Mouse (Mus musculus) liver, embryonic 14.5 days (tissue): ENCODE results near the gene Rtf2. TPM values are rescaled to one million over a fixed set of nuclear protein-coding genes. Genes with fewer than 3 reads are reported as not detected.

ENCODE experiments used
- ATAC-seq: fragments of 200-750 bp; cut with Nextera tagmentation; 2 replicates; pipeline ENCODE4 v1.8.0; 2017; ENCODE audit warnings: moderate number of reproducible peaks, mild to moderate bottlenecking, moderate library complexity; ENCODE audit not compliant: insufficient read depth
- DNase-seq, 3 experiments: peaks; one replicate each; pipeline ENCODE4 v3.0.0-alpha.2; 2012 to 2013; ENCODE audit warnings: low read depth in 3 of 3, low spot score in 3 of 3
- H3K27ac ChIP-seq: fragments of 300-500 bp; sonication (generic); 2 replicates; pipeline ENCODE4 v1.5.1; 2014; ENCODE audit warnings: moderate library complexity, mild to moderate bottlenecking, control low read depth, inconsistent platforms
- H3K27me3 ChIP-seq: fragments of 300-500 bp; sonication (generic); 2 replicates; pipeline ENCODE4 v1.6.1; 2014; ENCODE audit warnings: mild to moderate bottlenecking, low read length, moderate library complexity; ENCODE audit not compliant: control insufficient read depth, insufficient read depth
- H3K36me3 ChIP-seq: fragments of 300-500 bp; sonication (generic); replicated peaks from 2 replicates; pipeline ENCODE4 v1.6.1; 2014; ENCODE audit warnings: low read depth; ENCODE audit not compliant: control insufficient read depth, insufficient read depth
- H3K4me1 ChIP-seq, 2 experiments: fragments of 200-500 bp in 1 of 2; fragments of 300-500 bp in 1 of 2; sonication (generic) in 1 of 2; replicated peaks; 2 replicates each; pipeline ENCODE4 v1.6.1; 2012 to 2014; ENCODE audit warnings: antibody characterized with exemption in 1 of 2, inconsistent platforms in 1 of 2, low read length in 1 of 2; ENCODE audit not compliant: control insufficient read depth in 2 of 2, insufficient read depth in 2 of 2
- H3K4me2 ChIP-seq: fragments of 300-500 bp; sonication (generic); 2 replicates; pipeline ENCODE4 v1.6.1; 2014; ENCODE audit warnings: low read depth, mild to moderate bottlenecking, control low read depth, moderate library complexity
- H3K4me3 ChIP-seq, 2 experiments: fragments of 200-500 bp in 1 of 2; fragments of 300-500 bp in 1 of 2; sonication (generic) in 1 of 2; 2 replicates each; pipeline ENCODE4 v1.5.1; 2012 to 2014; ENCODE audit warnings: low read depth in 2 of 2, low read length in 2 of 2, mild to moderate bottlenecking in 2 of 2, control low read depth in 1 of 2, inconsistent platforms in 1 of 2, moderate library complexity in 1 of 2; ENCODE audit not compliant: insufficient read depth in 1 of 2
- H3K9ac ChIP-seq: fragments of 300-500 bp; sonication (generic); replicated peaks from 2 replicates; pipeline ENCODE4 v1.6.1; 2014; ENCODE audit warnings: mild to moderate bottlenecking, control low read depth, moderate library complexity
- H3K9me3 ChIP-seq: fragments of 300-500 bp; sonication (generic); 2 replicates; pipeline ENCODE4 v1.6.1; 2016; ENCODE audit warnings: low read length, mixed read lengths; ENCODE audit not compliant: control insufficient read depth
- CTCF ChIP-seq: IDR thresholded peaks from 2 replicates; pipeline ENCODE4 v1.5.1; 2016; ENCODE audit warnings: antibody characterized with exemption, low read depth, control low read depth
- EP300 ChIP-seq: IDR thresholded peaks from 2 replicates; pipeline ENCODE4 v1.6.1; 2016; ENCODE audit warnings: antibody characterized with exemption, low read depth
- WGBS: fragments of 180-500 bp; shearing (Covaris S2); extraction: QIAGEN DNeasy Blood & Tissue Kit; methylation state at CpG from one replicate; pipeline ENCODE4 v1.1.7; 2014; ENCODE audit not compliant: insufficient replicate concordance; 5-methylcytosine and 5-hydroxymethylcytosine counted together
- polyA plus RNA-seq, 2 experiments: library from polyadenylated mRNA; depleted of rRNA in 1 of 2; stranded (reverse) in 1 of 2; unstranded in 1 of 2; fragments of >200 nt; fragmentation: Nextera tagmentation in 1 of 2; extraction: Ambion mirVana in 1 of 2; gene quantifications; 2 replicates each; pipeline versions ENCODE4 v1.2.1 to v1.2.3; 2012 to 2014

The Rtf2 gene
- polyA plus RNA-seq, 2 experiments: 22.5 to 39.7 TPM

DNA sequence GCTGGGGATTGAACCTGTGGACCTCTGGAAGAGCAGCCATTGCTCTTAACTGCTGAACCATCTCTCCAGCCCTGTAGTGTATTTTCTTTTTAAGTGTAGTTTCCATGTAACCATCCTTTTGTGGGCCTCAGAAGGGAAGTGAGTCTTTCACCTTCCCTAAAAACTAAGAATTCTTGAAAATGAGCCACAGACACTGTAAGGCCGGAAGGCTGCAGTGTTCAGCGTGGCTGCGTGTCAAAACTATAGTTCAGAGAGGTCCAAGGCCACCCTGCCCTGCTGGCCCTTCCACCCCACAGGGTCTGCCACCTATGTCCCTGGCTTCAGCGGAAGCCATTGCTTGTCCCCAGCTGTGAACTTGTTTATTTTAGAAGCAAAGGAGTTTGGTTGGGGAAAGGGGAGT lies 34.2 kb upstream of the Rtf2 start:
- H3K9me3 ChIP-seq: no peaks in the 10 kb centered on the region
- WGBS: 35% methylated on average over 4 of the region's 4 CpGs
- peaks cover 0 to 3% of the 10 kb centered on the region in 2 experiments; a peak in 2 of 4 replicates for H3K4me1 ChIP-seq
- H3K4me3 ChIP-seq: no peak overlapping the region
- no peak overlapping the region for H3K4me2 ChIP-seq
- no peaks in the 10 kb centered on the region for H3K36me3 ChIP-seq
- H3K27ac ChIP-seq: no peak overlapping the region
- no peak for ATAC-seq
- H3K27me3 ChIP-seq: no peaks in the 10 kb centered on the region
- TF ChIP-seq EP300 (no peak), CTCF (no peak)
- no peak for DNase-seq
- H3K9ac ChIP-seq: no peak overlapping the region

DNA sequence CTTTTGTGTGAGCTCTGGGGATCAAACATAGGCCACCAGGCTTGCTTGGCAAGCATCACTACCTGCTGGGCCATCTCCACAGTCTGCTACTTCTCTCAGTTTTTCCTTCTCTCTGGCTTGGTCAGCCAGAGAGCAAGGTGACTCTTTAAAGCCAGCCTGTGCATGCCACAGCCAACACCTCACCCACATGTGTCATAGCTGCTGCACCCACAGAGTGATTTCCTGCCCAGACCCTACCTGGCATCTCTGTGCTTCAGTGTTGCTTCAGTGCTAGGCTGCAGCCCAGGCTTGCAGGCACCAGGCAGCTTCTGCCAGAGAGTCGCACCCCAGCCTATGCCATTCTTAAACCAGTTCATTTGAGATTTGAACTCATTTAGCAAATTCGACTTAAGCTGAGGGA lies 32.9 kb upstream of the Rtf2 start:
- Histone ChIP-seq H3K4me1 (peaks cover 0 to 2% of the 10 kb centered on the region in 2 experiments; a peak in 1 of 4 replicates), H3K4me2 (no peak overlapping the region), H3K27me3 (no peaks in the 10 kb centered on the region), H3K9ac (no peak overlapping the region), H3K36me3 (no peaks in the 10 kb centered on the region), H3K9me3 (no peaks in the 10 kb centered on the region), H3K4me3 (no peak overlapping the region), H3K27ac (no peak overlapping the region)
- DNase-seq (no peak), ATAC-seq (no peak)
- WGBS: 53% methylated on average over 2 of the region's 2 CpGs
- TF ChIP-seq EP300 (no peak), CTCF (no peak)

DNA sequence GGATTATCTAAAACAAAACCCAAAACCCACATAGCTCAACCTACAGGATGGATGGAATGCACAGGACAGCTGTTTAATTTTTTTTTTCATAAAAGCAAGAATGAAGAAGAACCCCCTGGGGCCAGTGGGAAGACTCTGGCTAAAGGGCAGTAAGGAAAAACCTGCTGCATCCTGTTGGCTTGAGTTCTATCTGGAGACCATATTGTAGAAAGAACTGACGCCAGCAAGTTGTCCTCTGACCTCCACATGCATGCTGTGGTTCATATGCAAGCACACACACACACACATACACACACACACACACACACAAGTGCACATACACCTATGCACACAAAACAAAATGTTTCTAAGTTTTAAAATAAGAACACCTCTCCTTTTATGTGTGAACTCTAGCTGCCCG lies 29.7 kb upstream of the Rtf2 start:
- ATAC-seq (no peak), DNase-seq (no peak)
- H3K9me3 ChIP-seq: no peaks in the 10 kb centered on the region
- no peak for TF ChIP-seq CTCF
- TF ChIP-seq EP300: no peak
- no peak overlapping the region for H3K4me3 ChIP-seq
- no peaks in the 10 kb centered on the region for H3K36me3 ChIP-seq
- no peak overlapping the region for H3K27ac ChIP-seq
- 54% methylated on average over 2 of the region's 2 CpGs for WGBS
- H3K4me2 ChIP-seq: no peak overlapping the region
- peaks cover 0 to 14% of the 10 kb centered on the region in 2 experiments; a peak in 2 of 4 replicates for H3K4me1 ChIP-seq
- H3K9ac ChIP-seq: no peak overlapping the region
- no peaks in the 10 kb centered on the region for H3K27me3 ChIP-seq

DNA sequence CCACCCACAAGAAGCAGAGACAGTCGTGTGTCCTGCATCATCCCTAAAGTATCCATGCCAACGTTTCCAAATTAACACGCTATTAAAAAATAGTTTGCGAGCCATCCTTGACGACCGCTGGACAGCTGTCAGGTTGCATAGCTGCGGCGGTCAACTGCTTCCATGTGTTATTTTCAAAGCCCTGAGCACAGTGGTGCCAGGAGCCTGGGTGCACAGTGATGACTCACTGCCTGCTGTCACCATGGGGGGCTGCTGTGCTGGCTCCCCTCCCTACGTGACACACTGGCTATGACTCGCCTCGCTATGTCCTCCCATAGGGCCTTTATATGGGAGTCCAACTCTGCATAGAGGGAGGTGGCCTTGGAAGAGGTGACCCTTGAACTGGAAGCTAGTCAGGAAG lies 29.3 kb upstream of the Rtf2 start:
- peaks cover 0 to 14% of the 10 kb centered on the region in 2 experiments; a peak in 2 of 4 replicates for H3K4me1 ChIP-seq
- no peak for TF ChIP-seq CTCF
- no peak for TF ChIP-seq EP300
- 78% methylated on average over 11 of the region's 11 CpGs for WGBS
- no peak overlapping the region for H3K4me3 ChIP-seq
- no peaks in the 10 kb centered on the region for H3K27me3 ChIP-seq
- no peak overlapping the region for H3K4me2 ChIP-seq
- no peak overlapping the region for H3K9ac ChIP-seq
- DNase-seq (no peak), ATAC-seq (no peak)
- no peaks in the 10 kb centered on the region for H3K9me3 ChIP-seq
- H3K27ac ChIP-seq: no peak overlapping the region
- no peaks in the 10 kb centered on the region for H3K36me3 ChIP-seq

DNA sequence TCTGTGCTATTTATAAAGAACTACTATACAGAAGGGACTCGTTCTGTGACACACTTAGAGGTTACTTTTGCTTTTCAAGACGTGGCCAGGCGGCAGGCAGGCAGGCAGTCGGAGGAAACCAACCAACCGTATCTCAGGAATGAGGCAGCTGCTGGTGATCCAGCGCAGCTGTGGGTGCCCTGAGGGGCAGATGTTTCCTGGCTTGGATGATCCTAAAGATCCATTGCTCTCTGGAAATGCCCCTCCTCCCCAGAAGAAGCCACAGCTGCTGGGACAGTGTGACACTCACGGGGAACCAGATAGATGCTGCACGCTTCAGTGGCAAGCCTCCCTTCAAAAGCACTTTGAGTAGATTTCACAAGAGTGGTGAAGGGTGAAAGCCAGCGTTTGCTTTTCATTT lies 27.9 kb upstream of the Rtf2 start:
- Histone ChIP-seq H3K4me3 (no peak overlapping the region), H3K27me3 (no peaks in the 10 kb centered on the region), H3K9ac (no peak overlapping the region), H3K27ac (no peak overlapping the region), H3K36me3 (no peaks in the 10 kb centered on the region), H3K4me2 (no peak overlapping the region), H3K4me1 (peaks cover 0 to 14% of the 10 kb centered on the region in 2 experiments; a peak in 2 of 4 replicates), H3K9me3 (no peaks in the 10 kb centered on the region)
- DNase-seq (no peak), ATAC-seq (peak; percentile 34; the same call in 1 of the 2 replicates)
- TF ChIP-seq EP300: no peak
- TF ChIP-seq CTCF: no peak
- WGBS: 10% methylated on average over 9 of the region's 9 CpGs
